Mouse (Mus musculus) neural tube, embryonic 10.5 days (tissue): ENCODE measurements around the gene Zfp609.
A peak's percentile ranks its signal among the peaks of the same experiment; 100 is the strongest.
"Not testable (repeated sequence)": the region's sequence is repeated elsewhere in the genome, so short reads cannot be mapped to it uniquely, and the experiment has no call there.

Experiments
- DNase-seq: peaks from one replicate; pipeline ENCODE4 v3.0.0-alpha.2; 2017; ENCODE audit warnings: low spot score; ENCODE audit errors: extremely low spot score

The Zfp609 gene

DNA sequence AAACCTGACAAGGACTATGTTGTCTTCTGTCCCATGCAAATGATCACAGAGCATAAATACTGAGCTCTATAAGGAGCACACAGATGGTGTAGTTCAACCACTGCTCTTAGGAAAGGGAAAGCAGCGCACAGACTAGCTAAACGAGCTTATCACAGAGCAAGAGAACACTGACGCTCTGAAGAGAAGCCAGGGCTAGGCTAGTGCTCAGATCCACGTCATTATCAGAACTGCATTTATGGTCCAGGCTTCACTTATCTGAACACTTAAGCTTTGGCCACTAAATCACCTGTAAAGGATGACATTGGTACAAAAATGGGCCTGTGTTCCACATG lies 102.1 kb downstream of the Zfp609 start:
- no peak for DNase-seq

DNA sequence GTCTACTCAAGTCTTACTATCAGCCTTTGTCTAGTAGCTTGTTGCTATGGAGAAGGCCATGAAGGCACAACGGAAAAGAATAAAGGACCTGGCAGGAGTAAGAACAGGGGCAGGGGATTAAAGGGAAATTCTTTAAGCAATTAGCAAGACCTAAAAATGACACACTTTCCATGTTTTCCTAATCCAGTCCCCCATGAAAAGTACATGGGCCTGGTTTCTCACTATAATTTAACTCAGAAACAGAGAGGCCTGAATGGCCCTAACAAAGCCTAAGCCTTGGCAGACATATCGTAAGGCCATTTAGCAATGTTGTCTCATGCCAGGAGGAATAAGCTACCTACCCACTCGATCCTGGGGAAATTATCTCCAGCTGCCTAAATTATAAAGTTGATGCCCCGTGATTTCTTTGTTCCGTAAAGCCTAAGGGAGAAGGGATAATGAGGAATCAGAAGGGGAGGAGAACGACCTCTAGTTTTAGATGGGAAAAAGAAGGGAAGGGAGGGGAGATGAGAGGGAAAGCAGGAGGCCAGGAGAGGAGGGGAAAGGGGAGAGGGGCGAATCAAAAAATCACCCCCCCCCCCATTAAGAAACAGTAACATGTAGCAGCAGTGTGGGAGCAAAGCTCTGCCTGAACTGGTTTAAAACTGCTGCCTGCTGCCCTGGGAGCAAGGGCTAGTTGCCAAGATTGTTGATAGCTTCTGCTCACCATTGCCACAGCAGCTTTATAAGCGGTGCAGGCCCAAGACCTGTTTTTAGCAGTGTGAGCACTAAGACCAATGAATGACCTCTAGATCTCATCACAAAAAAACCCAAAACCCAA lies 102.7 kb downstream of the Zfp609 start:
- no peak for DNase-seq

DNA sequence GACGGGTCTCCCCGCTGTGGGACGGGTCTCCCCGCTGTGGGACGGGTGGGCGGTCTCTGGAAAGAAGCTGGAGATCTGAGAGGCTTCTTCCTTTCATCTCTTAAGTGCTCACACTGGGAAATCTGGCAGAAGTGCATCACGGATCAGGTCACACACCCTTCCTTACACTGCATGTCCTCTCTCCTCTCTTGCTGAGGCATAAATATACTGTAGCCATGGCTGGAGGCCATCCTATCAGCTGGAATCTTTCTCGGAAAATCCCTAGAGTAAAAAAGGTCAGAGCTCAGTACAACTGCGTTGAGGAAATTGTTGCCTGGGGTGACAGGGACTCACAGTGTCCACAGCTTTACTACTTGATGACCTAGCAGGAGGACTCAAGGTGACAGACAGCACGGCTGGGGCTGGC lies 106.2 kb downstream of the Zfp609 start:
- DNase-seq = no peak

DNA sequence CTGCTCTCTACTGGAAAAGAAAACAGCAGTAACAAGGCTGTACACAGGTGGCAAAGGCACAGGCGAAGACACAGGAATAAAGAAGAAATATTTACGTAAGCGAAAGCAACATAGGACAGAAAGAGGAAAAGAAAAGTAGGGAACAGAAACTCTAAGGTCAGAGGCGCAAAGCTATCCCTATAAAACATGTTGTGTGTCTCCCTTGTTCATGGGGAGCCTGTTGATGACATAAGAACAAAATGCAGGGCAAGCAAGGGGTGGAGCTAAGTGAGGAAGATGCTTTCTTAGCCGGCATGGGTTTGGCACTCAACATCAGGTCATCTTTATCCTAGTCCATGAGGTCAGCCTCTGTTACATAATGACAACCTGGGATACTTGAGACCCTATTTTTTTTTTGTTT lies 109.2 kb downstream of the Zfp609 start:
- DNase-seq = no peak

DNA sequence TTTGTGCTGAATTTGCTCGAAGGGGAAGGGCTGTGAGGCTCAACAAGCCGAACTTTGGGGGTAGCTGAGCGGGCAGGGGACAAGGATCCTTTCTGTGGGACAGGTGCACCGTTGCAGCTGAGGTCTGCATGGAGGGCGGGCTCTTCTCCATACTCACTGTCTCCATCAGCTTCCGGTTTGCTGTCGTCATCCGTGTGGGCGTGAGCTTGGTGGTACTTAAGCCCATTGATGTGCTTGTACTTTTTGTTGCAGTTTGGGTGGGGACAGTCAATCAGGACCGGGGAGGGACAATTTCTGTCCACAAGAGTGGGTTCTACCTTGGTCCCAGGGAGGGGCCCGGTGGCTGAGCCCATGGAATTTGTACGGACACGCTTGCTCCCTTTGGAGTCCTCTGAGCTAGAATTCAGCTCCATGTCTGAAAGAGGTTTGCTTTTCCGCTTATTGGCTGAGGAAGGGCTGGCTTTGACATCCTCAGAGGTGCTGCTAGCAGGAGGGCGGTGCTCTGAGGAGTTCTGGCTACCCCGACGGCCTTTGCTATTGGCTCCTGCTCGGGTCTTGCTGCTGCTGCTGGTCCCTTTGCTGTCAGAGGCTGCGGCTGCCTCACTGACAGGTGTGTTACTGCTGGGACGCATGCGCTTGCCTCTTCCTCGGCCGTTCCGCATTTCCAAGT lies 123.3 kb downstream of the Zfp609 start:
- DNase-seq = no peak

DNA sequence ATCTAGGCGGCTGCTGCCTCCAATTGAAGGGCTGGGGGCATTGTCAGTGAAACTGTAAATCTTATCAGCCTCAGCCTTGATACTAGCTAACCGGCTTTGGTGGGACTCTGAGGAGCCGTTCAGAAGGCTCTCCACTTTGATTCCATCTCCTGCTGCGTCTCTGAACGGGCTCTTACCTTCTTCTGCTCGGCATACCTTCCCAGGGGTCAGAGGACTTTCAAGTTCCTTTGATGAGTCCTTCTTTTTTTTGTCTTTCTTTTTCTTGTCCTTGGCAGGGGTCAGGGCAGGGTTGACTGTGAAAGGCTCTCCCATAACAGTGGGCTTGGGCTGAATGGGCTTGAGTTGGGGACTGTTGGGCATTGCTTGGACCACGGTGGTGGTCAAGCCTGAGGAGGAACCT lies 124.1 kb downstream of the Zfp609 start:
- no peak for DNase-seq

DNA sequence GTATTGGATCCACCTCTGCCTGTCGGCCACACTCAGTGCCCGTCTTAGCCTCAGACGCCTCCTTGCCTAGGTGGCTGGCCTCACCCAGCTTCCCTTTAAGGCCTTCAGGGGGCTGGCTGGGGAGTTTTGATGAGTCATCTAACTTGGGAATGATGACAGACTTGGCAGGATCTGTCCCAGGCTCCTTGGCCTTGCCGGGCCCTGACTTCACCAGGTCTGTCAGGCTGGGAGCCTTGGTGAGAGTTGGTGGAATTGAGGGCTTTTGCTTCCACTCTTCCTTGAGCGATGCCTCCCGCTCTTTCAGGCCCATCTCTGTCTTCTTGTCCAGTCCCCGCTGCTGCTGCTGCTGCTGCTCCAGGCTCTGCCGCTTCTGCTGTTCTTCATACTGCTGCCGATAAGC lies 125.1 kb downstream of the Zfp609 start:
- DNase-seq = no peak

DNA sequence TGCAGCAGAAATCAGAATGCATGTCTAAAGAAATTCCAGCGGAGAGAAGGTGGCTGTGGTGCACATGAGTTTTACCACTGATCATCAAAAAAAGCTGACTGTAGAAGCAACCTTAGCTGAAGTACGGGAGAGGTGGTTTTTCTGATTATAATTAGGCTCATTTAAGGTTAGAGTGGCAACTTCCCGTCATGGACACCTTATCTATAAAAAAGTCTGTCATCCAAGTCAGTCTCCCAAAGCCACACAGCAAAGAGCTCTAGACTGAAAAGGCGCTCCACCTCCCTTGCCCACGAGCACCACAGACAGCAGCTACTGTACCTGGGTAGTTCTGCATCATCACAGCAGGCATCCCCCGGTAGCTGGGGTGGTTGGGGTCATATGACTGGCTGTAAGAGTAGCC lies 126.9 kb downstream of the Zfp609 start:
- DNase-seq = no peak

DNA sequence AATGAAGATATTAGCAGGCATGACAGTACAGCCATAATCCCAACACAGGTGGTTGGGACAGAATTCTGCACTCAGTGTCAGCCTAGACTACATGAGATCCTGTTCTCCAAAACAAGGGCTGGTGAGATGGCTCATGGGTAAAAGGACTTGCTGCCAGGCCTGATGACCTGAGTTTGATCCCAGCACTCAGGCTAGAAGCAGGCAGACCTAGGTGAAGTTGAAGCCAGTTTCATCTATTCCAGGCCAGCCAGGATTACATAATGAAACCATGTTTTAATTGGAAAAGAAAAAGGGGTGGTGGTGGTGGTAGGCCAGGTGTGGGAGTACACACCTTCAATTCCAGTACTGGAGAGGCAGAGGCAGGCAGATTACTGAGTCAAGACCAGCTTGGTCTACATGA lies 129.4 kb downstream of the Zfp609 start:
- DNase-seq = no peak

DNA sequence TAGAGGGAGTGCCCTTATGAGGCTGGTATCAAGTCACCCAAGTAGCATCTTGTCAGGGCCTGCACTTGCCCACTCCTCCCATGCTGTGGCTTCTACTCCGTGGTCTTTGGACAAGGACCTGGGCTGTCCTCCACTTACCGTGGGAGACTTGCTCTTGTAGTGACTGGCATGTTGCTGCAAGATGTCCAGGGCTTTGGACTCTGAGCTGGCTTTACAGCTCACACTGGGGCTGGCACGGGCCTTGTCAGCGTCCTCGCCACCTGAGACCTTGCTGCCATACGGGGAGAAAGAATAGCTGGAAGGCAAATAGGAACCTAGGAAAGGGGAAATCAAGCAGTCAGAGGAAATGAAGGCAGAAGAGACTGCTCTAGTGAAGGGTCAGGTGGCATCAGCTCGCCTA lies 130.0 kb downstream of the Zfp609 start:
- no peak for DNase-seq

DNA sequence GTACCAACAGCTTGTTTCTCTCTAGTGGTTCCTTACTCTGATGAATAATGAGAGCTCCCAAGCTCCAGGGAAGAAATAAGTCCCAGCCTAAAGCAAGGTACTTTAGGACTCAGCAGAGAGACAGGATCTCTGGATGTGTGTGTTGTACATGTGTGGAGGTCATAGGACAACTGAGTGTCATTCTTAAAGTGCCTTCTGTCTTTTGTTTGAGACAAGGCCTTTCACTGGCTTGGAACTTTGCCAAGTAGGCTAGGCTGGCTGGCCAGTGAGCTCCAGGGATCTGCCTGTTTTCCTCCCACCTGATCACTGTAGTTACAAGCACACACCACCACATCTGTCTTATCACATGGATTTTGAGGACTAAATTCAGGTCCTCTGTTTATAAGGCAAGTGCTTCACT lies 131.0 kb downstream of the Zfp609 start:
- no peak for DNase-seq

DNA sequence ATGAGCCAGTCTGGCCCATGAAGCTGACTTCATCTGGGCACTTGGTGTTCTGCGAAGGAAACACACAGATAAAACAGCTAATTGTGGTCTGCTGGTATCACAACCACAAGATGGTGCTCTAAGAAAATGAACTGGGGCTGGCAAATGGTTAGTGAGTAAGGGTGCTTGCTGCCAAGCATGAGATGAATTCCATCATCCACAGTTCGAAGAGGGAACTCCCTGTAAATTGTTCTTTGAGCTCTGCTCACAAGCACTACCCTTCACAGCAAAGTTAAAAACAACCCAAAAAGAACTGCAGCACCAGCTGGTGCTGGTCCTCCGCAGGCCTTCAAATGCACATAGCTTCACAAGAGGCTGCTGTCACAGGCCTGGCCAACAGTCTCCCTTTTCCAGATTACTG lies 131.7 kb downstream of the Zfp609 start:
- no peak for DNase-seq

DNA sequence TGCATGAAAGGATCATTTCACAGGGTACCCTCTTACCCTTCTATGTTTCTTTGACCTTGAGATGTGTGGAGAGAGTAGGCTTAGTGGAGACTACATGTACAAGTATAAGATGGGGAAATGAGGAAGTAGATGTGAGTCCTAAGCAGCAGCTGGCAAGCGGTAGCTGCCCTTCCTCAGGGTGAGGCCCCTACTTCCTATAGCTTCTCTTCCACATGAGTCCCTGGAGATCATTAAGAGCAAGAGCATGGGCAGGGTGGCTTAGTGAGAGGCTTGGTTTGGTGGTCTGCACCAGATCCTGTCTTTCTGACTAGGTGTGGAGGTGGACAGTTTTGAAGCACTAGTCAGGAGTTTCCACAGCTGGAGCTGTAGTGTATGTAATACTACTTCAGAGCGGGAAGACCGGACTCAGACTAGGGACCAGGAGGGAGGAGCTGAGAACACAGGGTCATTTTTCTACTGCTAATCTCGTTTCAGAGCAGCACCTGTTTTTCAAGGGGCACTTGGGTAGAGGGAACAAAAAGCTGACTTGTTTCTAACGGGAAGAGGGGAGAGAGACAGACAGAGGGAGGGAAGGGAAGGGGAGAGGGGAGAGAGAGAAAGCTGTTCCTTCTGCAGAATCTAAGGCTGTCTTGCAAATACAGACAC lies 134.3 kb downstream of the Zfp609 start:
- no peak for DNase-seq

DNA sequence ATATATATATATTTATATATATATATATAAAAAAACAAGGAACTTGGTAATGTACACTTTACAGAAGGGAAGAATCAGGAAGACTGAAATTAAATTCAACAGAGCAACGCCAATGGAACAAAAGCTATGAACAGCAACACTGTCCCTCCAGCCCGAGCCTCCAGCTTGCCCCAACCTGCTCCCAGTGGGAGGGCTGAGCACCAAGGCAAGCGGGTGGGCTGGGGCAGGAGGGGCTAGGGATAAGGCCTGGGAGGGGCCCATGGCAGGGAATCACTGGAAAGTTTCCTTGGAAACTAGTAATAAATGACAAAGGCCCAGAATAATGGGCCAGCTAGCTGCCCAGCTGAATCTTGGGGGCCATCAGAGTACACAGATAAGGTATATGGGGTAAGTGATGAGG lies 134.9 kb downstream of the Zfp609 start:
- DNase-seq = no peak

DNA sequence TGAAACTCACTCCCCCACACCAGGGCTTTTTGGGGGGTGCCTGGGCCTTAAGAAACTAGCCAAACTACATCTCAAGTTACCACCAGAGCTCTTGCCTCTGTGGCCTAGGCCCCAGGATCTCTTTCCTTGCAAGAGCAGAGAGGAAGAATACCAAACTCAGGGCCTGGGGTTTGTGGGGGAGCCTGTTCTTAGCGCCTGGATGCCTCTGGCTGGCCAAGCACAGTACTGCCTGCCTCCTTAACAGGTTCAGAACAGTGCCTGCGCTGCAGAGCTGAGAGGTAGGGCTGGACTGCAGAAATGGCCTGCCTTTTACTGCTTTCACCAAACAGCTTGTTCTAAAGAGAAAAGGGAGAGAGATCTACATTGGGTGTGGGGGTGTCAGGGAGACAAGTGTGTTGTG lies 137.5 kb downstream of the Zfp609 start:
- not testable (repeated sequence) for DNase-seq

DNA sequence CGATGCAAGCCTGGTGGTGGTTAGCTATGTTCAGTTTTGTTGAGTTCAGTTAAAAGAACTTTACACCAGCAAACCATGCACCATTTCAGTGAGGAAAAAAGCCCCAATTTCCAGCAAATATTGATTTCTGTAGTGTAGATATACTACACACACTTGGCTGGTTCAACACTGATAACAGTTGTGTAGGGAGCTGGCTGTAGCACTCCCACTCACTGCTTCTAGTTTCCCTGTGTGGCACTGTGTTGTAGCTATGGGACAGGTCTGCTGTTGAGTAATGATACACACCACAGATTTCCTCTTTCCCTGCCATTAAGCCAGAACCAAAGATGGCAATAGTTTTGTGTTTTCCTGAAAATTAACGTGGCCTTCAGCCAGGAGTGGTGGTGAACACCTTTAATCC lies 142.7 kb downstream of the Zfp609 start:
- no peak for DNase-seq

DNA sequence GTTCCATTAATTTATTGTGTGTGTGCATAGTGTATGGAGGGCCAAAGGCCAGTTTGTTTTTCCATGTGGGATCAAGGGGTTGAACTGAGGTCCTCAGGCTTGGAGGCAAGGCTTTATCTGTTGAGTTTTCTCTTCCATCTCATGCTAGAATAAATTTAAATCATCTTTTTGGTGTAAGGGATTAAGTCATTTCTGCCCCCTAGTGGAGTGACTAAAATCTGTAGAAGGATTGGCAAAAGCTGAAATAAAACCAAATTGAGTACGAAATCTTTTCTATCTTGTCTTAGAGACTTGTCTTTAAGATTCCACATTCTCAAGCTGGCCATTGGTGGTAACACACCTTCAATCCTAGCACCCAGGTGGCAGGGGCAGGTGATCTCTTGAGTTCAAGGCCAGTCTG lies 144.4 kb downstream of the Zfp609 start:
- DNase-seq = no peak

DNA sequence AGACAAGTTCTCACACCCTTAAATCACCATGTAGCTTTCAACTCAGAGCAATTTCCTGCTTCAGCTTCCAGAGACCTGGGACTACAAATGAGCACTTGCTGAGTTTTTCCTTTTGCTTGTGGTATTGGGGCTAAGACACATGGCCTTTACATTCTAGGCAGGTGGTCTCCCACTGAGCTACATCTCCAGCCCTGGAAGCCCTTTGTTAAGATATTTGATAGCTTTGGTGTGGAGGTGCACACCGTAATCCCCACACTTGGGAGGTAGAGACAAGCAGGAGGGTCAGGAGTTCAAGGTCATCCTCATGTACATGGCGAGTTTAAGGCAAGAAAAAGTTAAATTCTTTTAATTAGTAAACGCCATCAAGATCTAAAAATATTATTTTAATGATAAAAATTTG lies 145.2 kb downstream of the Zfp609 start:
- no peak for DNase-seq

DNA sequence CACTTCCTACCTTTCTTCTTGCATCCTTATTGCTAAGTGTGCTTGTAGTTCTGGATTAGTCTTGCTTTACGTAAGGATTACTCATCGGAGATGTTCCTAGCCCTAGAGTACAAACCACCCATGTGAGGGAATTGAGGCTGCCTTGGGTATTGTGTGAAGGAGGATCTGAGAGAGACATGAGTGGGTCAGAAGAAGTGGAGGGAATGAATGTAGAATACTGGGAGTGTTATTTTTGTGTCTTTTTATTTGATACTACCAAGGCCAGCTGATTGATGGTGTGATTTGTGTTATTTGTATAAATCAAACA lies 145.8 kb downstream of the Zfp609 start:
- DNase-seq = no peak

DNA sequence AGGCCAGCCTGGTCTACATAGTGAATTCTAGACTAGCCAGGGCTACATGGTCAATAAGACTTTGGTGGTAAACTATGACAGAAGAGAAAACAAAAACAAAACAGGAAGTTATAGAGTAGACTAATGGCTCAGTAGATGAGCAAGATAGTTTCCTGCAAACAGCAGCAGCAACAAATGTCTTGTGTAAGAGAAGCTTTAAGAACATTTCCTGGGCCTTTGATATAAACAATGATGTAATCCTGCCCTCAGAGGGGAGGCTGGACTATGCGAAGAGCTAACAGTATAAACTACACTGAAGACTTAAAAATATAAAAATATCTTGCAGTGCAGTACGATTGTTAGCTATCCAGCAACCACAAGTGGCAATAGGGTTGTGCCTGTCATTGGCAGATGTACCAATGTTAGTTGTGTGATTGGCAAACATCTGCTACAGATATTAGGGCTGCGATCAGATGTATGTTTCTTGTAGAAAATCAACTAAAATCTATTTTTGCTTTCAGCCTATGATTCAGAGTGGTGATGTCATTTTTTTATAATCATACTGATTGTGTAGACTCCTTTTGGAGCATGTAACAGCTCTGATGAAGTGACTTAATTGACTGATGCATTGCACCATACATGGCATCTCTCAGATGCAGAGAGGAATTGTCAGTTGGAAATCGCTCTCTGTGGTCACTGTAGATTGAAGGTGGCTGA lies 146.3 kb downstream of the Zfp609 start:
- no peak for DNase-seq

DNA sequence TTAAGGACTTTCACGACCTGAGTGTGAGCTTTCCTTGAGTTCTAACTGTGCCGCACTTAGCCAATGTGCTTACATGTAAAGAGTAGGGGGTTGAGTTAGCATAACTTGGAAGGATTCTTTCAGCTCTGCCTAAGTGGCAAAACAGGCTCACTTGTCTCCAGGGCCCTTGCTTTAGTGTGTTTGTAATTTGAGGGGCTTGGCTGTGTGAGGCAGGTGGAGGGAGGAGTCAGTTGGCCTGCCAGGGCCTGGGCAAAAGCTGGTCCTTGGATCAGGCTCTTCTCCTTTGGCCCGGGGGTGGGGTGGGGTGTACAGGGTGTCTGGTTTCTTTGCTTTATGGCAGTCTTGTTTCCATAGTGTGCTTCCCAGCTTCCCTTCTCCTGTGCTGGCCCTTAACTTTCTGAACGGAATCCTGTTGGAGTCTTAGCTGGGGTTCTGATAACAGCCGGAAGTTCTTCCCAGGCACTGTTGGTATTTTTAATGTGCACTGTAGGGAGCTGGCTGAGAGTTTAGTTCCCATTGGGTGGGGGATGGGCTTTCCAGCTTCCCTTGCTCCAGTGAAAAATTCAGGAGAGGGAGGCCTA lies 148.1 kb downstream of the Zfp609 start:
- DNase-seq = peak; percentile 45

DNA sequence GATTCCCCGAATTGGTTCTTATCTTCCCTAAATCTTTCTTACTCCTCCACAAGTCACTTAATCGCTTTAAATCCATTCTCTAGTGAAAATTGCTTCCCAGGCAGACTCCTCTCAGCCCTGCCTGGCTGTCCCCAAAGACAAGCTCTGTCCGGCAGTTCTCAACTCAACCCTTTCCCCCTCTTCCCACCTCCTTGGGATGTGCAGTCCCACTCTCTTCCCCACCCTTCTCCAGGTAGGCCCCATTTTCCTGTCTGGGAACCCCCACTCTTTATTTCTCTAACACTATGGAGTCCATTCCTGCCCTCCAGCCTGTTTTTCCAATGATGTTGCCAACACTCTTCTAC lies 150.3 kb downstream of the Zfp609 start:
- no peak for DNase-seq
